Mouse (Mus musculus) small intestine, adult 2 months (tissue): ENCODE results near the gene Col7a1. TPM values are rescaled to one million over a fixed set of nuclear protein-coding genes. Genes with fewer than 3 reads are reported as not detected.
A peak's percentile ranks its signal among the peaks of the same experiment; 100 is the strongest.

ENCODE experiments used
- H3K27ac ChIP-seq: fragments of 200-500 bp; 2 replicates; pipeline ENCODE4 v1.5.1; 2012; ENCODE audit warnings: low read depth, low read length, control low read depth, inconsistent platforms; ENCODE audit not compliant: insufficient read depth
- H3K27me3 ChIP-seq: fragments of 200-500 bp; 2 replicates; pipeline ENCODE4 v1.6.1; 2012; ENCODE audit warnings: mild to moderate bottlenecking, moderate library complexity, low read length, inconsistent platforms; ENCODE audit not compliant: control insufficient read depth, insufficient read depth
- H3K36me3 ChIP-seq: fragments of 200-500 bp; 2 replicates; pipeline ENCODE4 v1.6.1; 2012; ENCODE audit warnings: mild to moderate bottlenecking, low read length, control low read depth, inconsistent platforms; ENCODE audit not compliant: control insufficient read depth, insufficient read depth
- H3K4me1 ChIP-seq: fragments of 200-500 bp; 2 replicates; pipeline ENCODE4 v1.6.1; 2012; ENCODE audit warnings: low read length, inconsistent platforms, mixed read lengths; ENCODE audit not compliant: control insufficient read depth, insufficient read depth, insufficient read length
- H3K4me3 ChIP-seq: fragments of 200-500 bp; 2 replicates; pipeline ENCODE4 v1.5.1; 2012; ENCODE audit warnings: low read depth, mild to moderate bottlenecking, control low read depth, inconsistent platforms, low read length, moderate library complexity
- CTCF ChIP-seq: fragments of 200-500 bp; IDR thresholded peaks from 2 replicates; pipeline ENCODE4 v1.5.1; 2012; ENCODE audit warnings: low read depth, mild to moderate bottlenecking, control low read depth, inconsistent platforms, low read length, moderate library complexity, mixed read lengths; ENCODE audit not compliant: insufficient replicate concordance, insufficient read length; ENCODE audit errors: extremely low read depth
- POLR2A ChIP-seq: fragments of 200-500 bp; IDR thresholded peaks from 2 replicates; pipeline ENCODE4 v1.6.1; 2012; ENCODE audit warnings: low read depth, mild to moderate bottlenecking, control low read depth, inconsistent platforms, low read length, moderate library complexity
- WGBS: fragments of 180-500 bp; shearing (Covaris S2); methylation state at CpG from one replicate; pipeline ENCODE4 v1.1.7; 2018; 5-methylcytosine and 5-hydroxymethylcytosine counted together
- polyA plus RNA-seq: library from polyadenylated mRNA; depleted of rRNA; stranded (reverse); fragments of >200 nt; gene quantifications from 2 replicates; pipeline ENCODE4 v1.2.3, GENCODE M21; 2012; rRNA removed

The Col7a1 gene
- 3.4 and 9.7 TPM in 2 replicates for polyA plus RNA-seq

GRCm38 (mm10) chr9:108953081-108953636, at the start of gene Col7a1:
Col7a1 (plus strand) TSS chr9:108953586.
- no peak within 1 kb of the TSS for H3K27ac ChIP-seq
- H3K4me3 ChIP-seq: no peak within 1 kb of the TSS
- H3K27me3 ChIP-seq: no peaks in the 10 kb centered on the region
- no peaks in the 10 kb centered on the region for H3K4me1 ChIP-seq
- TF ChIP-seq CTCF: no peak
- TF ChIP-seq POLR2A: no peak
- WGBS: 11% methylated on average over 14 of the region's 15 CpGs
- peaks cover 23% of the 10 kb centered on the region for H3K36me3 ChIP-seq

GRCm38 (mm10) chr9:108912308-108912707, 41.1 kb upstream of the Col7a1 start:
- no peaks in the 10 kb centered on the region for H3K27me3 ChIP-seq
- H3K4me1 ChIP-seq: no peaks in the 10 kb centered on the region
- H3K27ac ChIP-seq: no peak overlapping the region
- H3K4me3 ChIP-seq: no peak overlapping the region
- peaks cover 24% of the 10 kb centered on the region for H3K36me3 ChIP-seq
- 56% methylated on average over 6 of the region's 6 CpGs for WGBS
- TF ChIP-seq POLR2A (no peak), CTCF (no peak)

- Histone ChIP-seq H3K4me3 (no peak overlapping the region), H3K36me3 (peaks cover 24% of the 10 kb centered on the region), H3K27ac (no peak overlapping the region), H3K4me1 (no peaks in the 10 kb centered on the region), H3K27me3 (no peaks in the 10 kb centered on the region)
- TF ChIP-seq POLR2A (no peak), CTCF (no peak)
- 88% methylated on average over 7 of the region's 7 CpGs for WGBS
These were observed 40.2 kb upstream of the Col7a1 start for GRCm38 (mm10) chr9:108913161-108913560.

GRCm38 (mm10) chr9:108913621-108914020, 39.8 kb upstream of the Col7a1 start:
- Histone ChIP-seq H3K27me3 (no peaks in the 10 kb centered on the region), H3K4me1 (no peaks in the 10 kb centered on the region), H3K36me3 (peaks cover 24% of the 10 kb centered on the region), H3K4me3 (no peak overlapping the region), H3K27ac (no peak overlapping the region)
- 45% methylated on average over 10 of the region's 10 CpGs for WGBS
- TF ChIP-seq POLR2A (no peak), CTCF (no peak)

GRCm38 (mm10) chr9:108914491-108914890, 38.9 kb upstream of the Col7a1 start, which contains the start of gene Tmem89:
Tmem89 (plus strand) TSS chr9:108914619.
- TF ChIP-seq CTCF: no peak
- no peak for TF ChIP-seq POLR2A
- no peak within 1 kb of the TSS for H3K4me3 ChIP-seq
- H3K36me3 ChIP-seq: peaks cover 24% of the 10 kb centered on the region
- no peaks in the 10 kb centered on the region for H3K4me1 ChIP-seq
- no peaks in the 10 kb centered on the region for H3K27me3 ChIP-seq
- no peak within 1 kb of the TSS for H3K27ac ChIP-seq
- 62% methylated on average over 6 of the region's 6 CpGs for WGBS

- TF ChIP-seq CTCF (no peak), POLR2A (no peak)
- Histone ChIP-seq H3K27ac (peak overlapping the region; percentile 96), H3K4me3 (peak overlapping the region; percentile 38), H3K27me3 (no peaks in the 10 kb centered on the region), H3K36me3 (no peaks in the 10 kb centered on the region), H3K4me1 (peaks cover 21% of the 10 kb centered on the region)
- 18% methylated on average over 8 of the region's 8 CpGs for WGBS
These were observed 27.5 kb upstream of the Col7a1 start for GRCm38 (mm10) chr9:108925897-108926296.

GRCm38 (mm10) chr9:108928424-108928823, 25.0 kb upstream of the Col7a1 start:
- H3K27me3 ChIP-seq: no peaks in the 10 kb centered on the region
- no peak overlapping the region for H3K4me3 ChIP-seq
- peak overlapping the region; percentile 84 for H3K27ac ChIP-seq
- WGBS: 31% methylated on average over 3 of the region's 3 CpGs
- H3K36me3 ChIP-seq: no peaks in the 10 kb centered on the region
- H3K4me1 ChIP-seq: peaks cover 27% of the 10 kb centered on the region
- no peak for TF ChIP-seq CTCF
